ENCODE assay signal across 9 mouse cellular contexts in the genomic region with DNA sequence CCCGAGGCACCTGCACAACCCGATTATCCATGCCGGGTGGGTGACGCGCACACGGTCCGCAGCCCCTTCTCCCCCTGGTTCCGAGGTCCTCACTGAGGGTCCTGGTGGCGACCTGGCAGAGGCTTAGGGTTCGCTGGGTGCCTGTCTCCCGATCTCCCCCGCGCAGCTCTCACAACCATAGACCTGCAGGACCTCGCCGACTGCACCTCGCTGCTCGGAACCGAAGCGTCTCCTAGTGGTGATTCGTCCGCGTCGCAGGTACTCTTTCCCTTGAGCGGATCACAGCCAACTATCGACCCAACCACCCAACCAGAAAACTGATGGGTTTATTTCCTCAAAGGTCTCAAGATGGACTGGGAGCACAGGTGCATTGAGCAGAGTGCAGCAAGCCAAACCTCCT. TPM values are rescaled to one million over a fixed set of nuclear protein-coding genes. Genes with fewer than 3 reads are reported as not detected.
DNase-seq lines count a peak whose midpoint lies in the region; ATAC-seq lines count a peak whose summit lies in the region.
"Had no signal": no experiment of that assay in that cellular context is flagged by ENCODE, and none has a peak within 500 bp of the region (broad histone marks: within the 10 kb centered on the region; RNA-seq: fewer than 3 reads in every experiment).

No protein-coding gene starts in this region.

- H3K27me3 ChIP-seq in embryonic facial prominence, embryonic 14.5 days (replicated peaks; ENCODE audit: control insufficient read depth, insufficient read depth, low read length), result peaks cover 95% of the 10 kb centered on the region
- peaks cover 80% of the 10 kb centered on the region for H3K27me3 ChIP-seq in hindbrain, embryonic 15.5 days
- peaks cover 93% of the 10 kb centered on the region for H3K27me3 ChIP-seq in megakaryocyte, embryonic 14.5 days (replicated peaks)

- H3K4me3 ChIP-seq in embryonic facial prominence, embryonic 14.5 days (ENCODE audit: low read depth, low read length), result peak overlapping the region; percentile 42
- peak overlapping the region; percentile 46 for H3K4me3 ChIP-seq in hindbrain, embryonic 15.5 days
- H3K4me3 ChIP-seq in megakaryocyte, embryonic 14.5 days (replicated peaks), result peak overlapping the region; percentile 89

- intact Hi-C loops in left cerebral cortex, postnatal 25 days (cut with DNase I), result no loop called here

- H3K27ac ChIP-seq in embryonic facial prominence, embryonic 14.5 days (replicated peaks; ENCODE audit: low read depth, low read length), result no peak overlapping the region
- no peak overlapping the region for H3K27ac ChIP-seq in hindbrain, embryonic 15.5 days (replicated peaks)

- peaks cover 8% of the 10 kb centered on the region for H3K4me1 ChIP-seq in embryonic facial prominence, embryonic 14.5 days (ENCODE audit: control insufficient read depth, insufficient read depth, low read length)
- H3K4me1 ChIP-seq in hindbrain, embryonic 15.5 days (replicated peaks), result peaks cover 34% of the 10 kb centered on the region
- peaks cover 43% of the 10 kb centered on the region for H3K4me1 ChIP-seq in megakaryocyte, embryonic 14.5 days

- peak; percentile 88 for DNase-seq in ES-CJ7 (ENCODE audit: low read depth, low spot score)
- DNase-seq in adrenal gland, postnatal 36 days, result peak; percentile 65 to 70
- DNase-seq in embryonic facial prominence, embryonic 14.5 days (ENCODE audit: low spot score), result peak; percentile 65
- DNase-seq in left cerebral cortex, postnatal 25 days (ENCODE audit: low spot score in 2 of 2), result peak; percentile 41 to 47
- DNase-seq in right cerebral cortex, postnatal 14 days, result peak; percentile 60

- peak overlapping the region; percentile 68 for H3K4me2 ChIP-seq in embryonic facial prominence, embryonic 14.5 days (ENCODE audit: low read depth, low read length)
- peak overlapping the region; percentile 92 for H3K4me2 ChIP-seq in hindbrain, embryonic 15.5 days

- no peaks in the 10 kb centered on the region for H3K36me3 ChIP-seq in embryonic facial prominence, embryonic 14.5 days (ENCODE audit: control insufficient read depth, insufficient read depth, low read length)
- no peaks in the 10 kb centered on the region for H3K36me3 ChIP-seq in hindbrain, embryonic 15.5 days
- H3K36me3 ChIP-seq in megakaryocyte, embryonic 14.5 days (replicated peaks; ENCODE audit: low read length), result no peaks in the 10 kb centered on the region

- H3K9me3 ChIP-seq in embryonic facial prominence, embryonic 14.5 days (ENCODE audit: control insufficient read depth, low read length), result no peaks in the 10 kb centered on the region
- no peaks in the 10 kb centered on the region for H3K9me3 ChIP-seq in hindbrain, embryonic 15.5 days
- H3K9me3 ChIP-seq in megakaryocyte, embryonic 14.5 days, result no peaks in the 10 kb centered on the region; the same call in 1 of the 2 replicates

- under 1% methylated on average over 24 of the region's 25 CpGs for WGBS in embryonic facial prominence, embryonic 14.5 days
- 1% methylated on average over 25 of the region's 25 CpGs for WGBS in hindbrain, embryonic 15.5 days

- peak overlapping the region; percentile 42; the same call in 1 of the 2 replicates for H3K9ac ChIP-seq in embryonic facial prominence, embryonic 14.5 days (ENCODE audit: low read depth, low read length)
- H3K9ac ChIP-seq in hindbrain, embryonic 15.5 days, result 0 out of 2 replicates have a peak overlapping the region, but pooled peaks have one; percentile 37

- peak; percentile 74 for ATAC-seq in embryonic facial prominence, embryonic 14.5 days (ENCODE audit: low read depth)
- peak; percentile 38; the same call in 1 of the 2 replicates for ATAC-seq in hindbrain, embryonic 15.5 days (ENCODE audit: low FRiP score, low read depth)
- ATAC-seq in erythroid progenitor cell, adult 5-6 weeks (replicated peaks; ENCODE audit: low FRiP score, poor library complexity, severe bottlenecking), result no peak

RNA-seq across cellular contexts. Expression of a gene that starts 0.5 kb away (rescaled TPM):
- not detected for total RNA-seq in adrenal gland, postnatal 36 days (2021)
- polyA plus RNA-seq in embryonic facial prominence, embryonic 14.5 days (2014; fragmentation: Nextera tagmentation; extraction: Ambion mirVana), result 1.8 and 4.1 TPM in 2 replicates
- polyA plus RNA-seq in hindbrain, embryonic 15.5 days (2015; fragmentation: Nextera tagmentation; extraction: Ambion mirVana), result 0.45 and 1.3 TPM in 2 replicates
- total RNA-seq in left cerebral cortex, postnatal 25 days (2021), result under 1 TPM; 0.18 to 0.44 TPM
- not detected in 2 replicates for polyA plus RNA-seq in megakaryocyte, embryonic 14.5 days (2012; ENCODE audit: insufficient read depth, low replicate concordance)
- total RNA-seq in erythroid progenitor cell, adult 5-6 weeks (2015; ENCODE audit: low replicate concordance), result not detected in 2 replicates
- not detected in 2 replicates for total RNA-seq in erythroid progenitor cell, adult 5-6 weeks (2017; ENCODE audit: low replicate concordance)
- total RNA-seq: gastrocnemius, postnatal 4 days had no signal

RNA-seq across cellular contexts. Expression of a gene that starts 6.6 kb away (rescaled TPM):
- total RNA-seq in adrenal gland, postnatal 36 days (2021), result under 1 TPM; 0.70 to 0.92 TPM
- 4.1 and 9.0 TPM in 2 replicates for polyA plus RNA-seq in embryonic facial prominence, embryonic 14.5 days (2014; fragmentation: Nextera tagmentation; extraction: Ambion mirVana)
- polyA plus RNA-seq in hindbrain, embryonic 15.5 days (2015; fragmentation: Nextera tagmentation; extraction: Ambion mirVana), result 0.67 and 1.4 TPM in 2 replicates
- total RNA-seq in left cerebral cortex, postnatal 25 days (2021), result 1 to 10 TPM; 1.6 to 1.9 TPM
- polyA plus RNA-seq in megakaryocyte, embryonic 14.5 days (2012; ENCODE audit: insufficient read depth, low replicate concordance), result 0.67 TPM in 1 of 2 replicates, not detected in the other
- total RNA-seq in erythroid progenitor cell, adult 5-6 weeks (2015; ENCODE audit: low replicate concordance), result 0.42 and 3.2 TPM in 2 replicates
- not detected in 2 replicates for total RNA-seq in erythroid progenitor cell, adult 5-6 weeks (2017; ENCODE audit: low replicate concordance)

RNA-seq across cellular contexts. Expression of a gene that starts 40.7 kb away (rescaled TPM):
- total RNA-seq in adrenal gland, postnatal 36 days (2021), result not detected
- 0.46 and 2.0 TPM in 2 replicates for polyA plus RNA-seq in embryonic facial prominence, embryonic 14.5 days (2014; fragmentation: Nextera tagmentation; extraction: Ambion mirVana)
- 0.24 and 0.52 TPM in 2 replicates for polyA plus RNA-seq in hindbrain, embryonic 15.5 days (2015; fragmentation: Nextera tagmentation; extraction: Ambion mirVana)
- not detected for total RNA-seq in left cerebral cortex, postnatal 25 days (2021)
- polyA plus RNA-seq in megakaryocyte, embryonic 14.5 days (2012; ENCODE audit: insufficient read depth, low replicate concordance), result not detected in 2 replicates
- not detected in 2 replicates for total RNA-seq in erythroid progenitor cell, adult 5-6 weeks (2015; ENCODE audit: low replicate concordance)
- total RNA-seq in erythroid progenitor cell, adult 5-6 weeks (2017; ENCODE audit: low replicate concordance), result not detected in 2 replicates
- total RNA-seq: gastrocnemius, postnatal 4 days had no signal

RNA-seq across cellular contexts. Expression of a gene that starts 52.0 kb away (rescaled TPM):
- 100 to 1,000 TPM; 101 to 120 TPM for total RNA-seq in adrenal gland, postnatal 36 days (2021)
- polyA plus RNA-seq in embryonic facial prominence, embryonic 14.5 days (2014; fragmentation: Nextera tagmentation; extraction: Ambion mirVana), result 210 and 222 TPM in 2 replicates
- polyA plus RNA-seq in hindbrain, embryonic 15.5 days (2015; fragmentation: Nextera tagmentation; extraction: Ambion mirVana), result 59.0 and 62.9 TPM in 2 replicates
- total RNA-seq in left cerebral cortex, postnatal 25 days (2021), result 1 to 10 TPM; 9.6 to 9.8 TPM
- polyA plus RNA-seq in megakaryocyte, embryonic 14.5 days (2012; ENCODE audit: insufficient read depth, low replicate concordance), result not detected in 2 replicates
- 5.4 TPM in 1 of 2 replicates, not detected in the other for total RNA-seq in erythroid progenitor cell, adult 5-6 weeks (2015; ENCODE audit: low replicate concordance)
- total RNA-seq in erythroid progenitor cell, adult 5-6 weeks (2017; ENCODE audit: low replicate concordance), result 3.9 TPM in 1 of 2 replicates, not detected in the other
